Mouse (Mus musculus) liver, embryonic 14.5 days (tissue): Measurements from ENCODE around the gene Tspan32.

Experiments used
- CTCF ChIP-seq: IDR thresholded peaks from 2 replicates; pipeline ENCODE4 v1.5.1; 2016; ENCODE audit warnings: antibody characterized with exemption, low read depth, control low read depth
- EP300 ChIP-seq: IDR thresholded peaks from 2 replicates; pipeline ENCODE4 v1.6.1; 2016; ENCODE audit warnings: antibody characterized with exemption, low read depth

- TF ChIP-seq CTCF (no peak), EP300 (no peak)
Measured at GRCm38 (mm10) chr7:143055499-143056186, 50.8 kb downstream of the Tspan32 start.
